Mouse (Mus musculus) NIH3T3 (cell line): Measurements from ENCODE around the gene Ank2.

Experiments used
- DNase-seq: peaks from one replicate; pipeline ENCODE4 v3.0.0-alpha.2; 2012; ENCODE audit warnings: low read depth

The Ank2 gene

GRCm38 (mm10) chr3:126977399-126977798 lies 521.8 kb downstream of the Ank2 start:
- DNase-seq: no peak

GRCm38 (mm10) chr3:126976793-126977192 lies 522.4 kb downstream of the Ank2 start:
- no peak for DNase-seq

DNA sequence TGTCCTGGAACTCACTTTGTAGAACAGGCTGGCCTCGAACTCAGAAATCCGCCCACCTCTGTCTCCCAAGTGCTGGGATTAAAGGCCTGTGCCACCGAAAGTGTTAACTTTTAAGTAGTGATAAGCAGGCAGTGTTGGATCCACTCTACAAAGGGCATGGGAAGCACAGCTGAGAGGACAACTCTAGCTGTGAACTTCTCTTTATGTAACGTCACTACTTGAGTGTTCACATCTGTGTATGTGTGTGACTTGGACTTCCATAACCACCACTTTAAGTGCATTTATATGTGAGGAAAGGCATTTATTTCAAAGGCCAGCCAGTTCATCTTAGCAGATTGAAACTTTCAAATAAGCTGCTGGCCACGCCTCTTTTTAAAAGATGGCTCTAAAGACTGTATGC lies 523.7 kb downstream of the Ank2 start:
- no peak for DNase-seq

DNA sequence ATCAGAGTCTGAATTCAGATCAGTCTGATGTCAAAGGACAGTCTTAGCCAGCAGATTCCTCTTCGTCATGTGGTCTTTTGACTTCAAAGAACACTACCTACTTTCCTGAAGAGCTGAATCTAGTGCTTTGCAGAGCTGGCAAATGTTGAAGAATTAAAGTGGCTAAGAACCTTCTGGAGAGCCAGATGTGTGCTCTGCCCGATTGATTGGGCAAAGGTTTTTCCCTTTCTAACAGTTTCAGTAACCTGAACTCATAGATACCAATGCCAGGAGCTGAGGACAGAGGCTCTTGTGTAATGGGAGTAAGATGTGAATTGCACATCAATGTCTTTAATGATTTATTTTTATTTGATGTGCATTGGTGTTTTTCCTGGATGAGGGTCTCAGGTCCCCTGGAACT lies 525.6 kb downstream of the Ank2 start:
- DNase-seq: no peak

GRCm38 (mm10) chr3:126971531-126971930 lies 527.6 kb downstream of the Ank2 start:
- no peak for DNase-seq

DNA sequence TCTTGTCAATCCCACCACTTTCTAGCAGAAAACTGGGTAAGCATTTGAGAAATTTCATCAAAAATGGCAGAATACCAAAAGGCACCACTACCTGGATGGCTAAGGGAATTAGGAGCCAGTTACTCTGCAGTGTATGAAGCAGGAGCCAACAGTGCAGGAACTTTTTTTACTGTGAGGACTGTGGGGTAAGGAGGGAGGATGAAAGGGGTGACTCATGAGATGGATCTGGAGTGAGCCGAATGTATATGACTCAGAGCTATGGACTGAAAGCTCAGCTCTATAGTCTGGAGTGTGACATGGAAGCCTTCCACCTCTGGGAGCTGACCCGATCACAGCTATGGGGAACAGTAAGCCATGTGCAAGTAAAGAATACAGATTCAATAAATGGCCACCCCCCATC lies 530.4 kb downstream of the Ank2 start:
- peak; percentile 79 for DNase-seq

GRCm38 (mm10) chr3:126965767-126966166 lies 533.4 kb downstream of the Ank2 start:
- DNase-seq: no peak

- no peak for DNase-seq
These were observed 536.8 kb downstream of the Ank2 start for GRCm38 (mm10) chr3:126962326-126962725.

DNA sequence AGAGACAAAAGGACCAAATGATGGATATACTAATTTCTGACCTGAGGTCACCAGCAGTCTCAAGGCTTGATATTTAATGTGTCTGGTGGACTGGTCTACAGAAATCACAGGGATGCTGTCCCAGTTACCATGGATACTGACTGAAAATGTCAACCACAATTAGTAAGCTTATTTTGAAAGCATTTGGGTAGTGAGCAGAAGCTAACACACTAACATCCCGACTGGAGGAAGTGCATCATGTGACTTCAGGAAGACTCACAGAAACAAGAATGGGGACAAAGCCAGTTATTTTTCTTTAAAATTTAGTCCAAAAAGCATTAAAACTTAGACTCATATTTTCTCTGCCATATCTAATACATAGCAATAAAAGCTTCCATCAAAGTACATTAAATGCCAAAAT lies 546.5 kb downstream of the Ank2 start:
- DNase-seq: no peak

- no peak for DNase-seq
These were observed 552.6 kb downstream of the Ank2 start for GRCm38 (mm10) chr3:126946591-126946990.

- DNase-seq: peak; percentile 13
These were observed 554.3 kb downstream of the Ank2 start for GRCm38 (mm10) chr3:126944838-126945237.

- no peak for DNase-seq
These were observed 555.1 kb downstream of the Ank2 start for GRCm38 (mm10) chr3:126944081-126944480.

- no peak for DNase-seq
These were observed 558.7 kb downstream of the Ank2 start for GRCm38 (mm10) chr3:126940452-126940851.

DNA sequence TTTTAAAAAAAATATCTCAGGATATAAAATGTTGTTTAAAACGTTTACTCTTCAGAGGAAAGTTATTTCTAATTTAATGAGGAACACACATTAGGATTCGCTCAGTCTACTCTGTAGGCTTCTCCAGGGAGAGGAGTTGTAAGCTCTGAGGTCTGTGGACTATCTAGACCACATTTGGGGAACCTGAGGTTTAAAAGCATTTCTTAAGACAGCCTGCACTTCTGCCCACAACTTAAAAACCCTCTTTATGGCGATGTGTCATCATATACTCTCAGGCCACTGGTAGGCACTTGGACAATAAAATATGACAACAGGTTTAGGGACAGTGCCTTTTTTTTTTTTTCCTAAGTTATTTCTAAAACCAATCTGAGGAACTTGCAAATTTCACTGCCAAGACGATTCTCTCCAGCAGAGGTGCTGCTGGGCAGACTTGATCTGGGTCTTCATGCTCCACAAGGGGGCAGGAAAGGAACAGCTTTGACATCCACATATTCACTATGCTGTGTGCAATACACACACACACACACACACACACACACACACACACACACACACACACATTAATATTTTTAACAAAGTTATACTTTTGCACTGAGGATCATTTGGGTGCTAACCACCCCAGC lies 567.2 kb downstream of the Ank2 start:
- DNase-seq: peak; percentile 74

DNA sequence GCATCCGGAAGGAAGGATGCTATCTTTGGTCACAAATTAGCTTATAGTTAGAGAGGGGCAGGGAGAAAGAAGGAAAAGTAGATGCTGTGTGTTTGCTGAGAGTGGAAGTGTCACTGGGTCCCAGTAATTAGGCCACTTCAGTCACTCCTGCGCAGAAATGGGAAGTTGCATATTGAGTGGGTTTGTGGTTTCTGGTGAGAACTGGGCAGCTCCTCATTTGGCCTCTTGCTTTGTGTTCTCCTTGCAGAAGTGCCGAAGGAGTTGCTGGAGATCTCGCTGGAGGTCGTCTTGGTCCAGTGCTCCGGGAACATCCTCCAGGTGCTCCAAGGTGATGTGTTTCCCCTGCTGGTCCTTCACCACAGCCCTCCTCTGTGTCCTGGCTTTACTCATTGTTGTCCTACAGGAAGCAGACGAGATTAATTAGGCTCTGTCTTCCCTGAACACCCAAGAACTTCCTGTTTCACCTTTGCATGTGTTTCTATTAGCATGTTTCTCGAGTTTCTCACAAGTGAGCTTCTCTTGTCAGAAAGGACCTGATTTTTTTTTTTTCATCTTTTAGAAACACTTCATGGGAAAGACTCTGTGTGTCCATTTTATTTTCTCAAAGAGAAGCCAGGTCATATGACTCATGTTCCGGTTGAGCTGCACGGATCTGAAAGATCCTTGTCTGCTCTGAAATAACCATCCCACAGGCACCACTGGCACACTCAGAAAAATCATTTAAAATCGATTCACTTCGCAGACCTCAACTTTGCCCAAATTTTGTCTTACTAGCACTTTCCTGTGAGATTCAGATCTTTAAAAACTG lies 575.4 kb downstream of the Ank2 start:
- peak; percentile 39 for DNase-seq

- peak; percentile 47 for DNase-seq
These were observed 577.2 kb downstream of the Ank2 start for GRCm38 (mm10) chr3:126921941-126922340.

DNA sequence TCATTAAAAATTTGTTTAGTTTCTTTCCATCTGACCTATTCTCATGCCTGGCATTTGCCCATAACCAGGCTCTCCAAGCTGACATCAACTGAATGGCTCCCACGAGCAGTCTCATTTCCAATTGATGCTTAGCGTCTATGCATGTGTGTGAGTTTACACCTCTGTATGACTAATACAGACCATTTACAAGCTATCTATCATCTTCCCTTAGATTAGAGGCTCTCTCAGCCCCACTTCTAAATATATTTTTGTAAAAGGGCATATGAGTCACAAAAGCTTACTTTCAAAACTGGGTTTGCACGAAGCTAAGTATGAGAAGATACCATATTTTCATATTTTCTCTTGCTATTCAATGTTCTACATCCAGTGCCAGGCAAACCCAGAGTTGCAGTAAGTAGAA lies 578.9 kb downstream of the Ank2 start:
- peak; percentile 34 for DNase-seq

DNA sequence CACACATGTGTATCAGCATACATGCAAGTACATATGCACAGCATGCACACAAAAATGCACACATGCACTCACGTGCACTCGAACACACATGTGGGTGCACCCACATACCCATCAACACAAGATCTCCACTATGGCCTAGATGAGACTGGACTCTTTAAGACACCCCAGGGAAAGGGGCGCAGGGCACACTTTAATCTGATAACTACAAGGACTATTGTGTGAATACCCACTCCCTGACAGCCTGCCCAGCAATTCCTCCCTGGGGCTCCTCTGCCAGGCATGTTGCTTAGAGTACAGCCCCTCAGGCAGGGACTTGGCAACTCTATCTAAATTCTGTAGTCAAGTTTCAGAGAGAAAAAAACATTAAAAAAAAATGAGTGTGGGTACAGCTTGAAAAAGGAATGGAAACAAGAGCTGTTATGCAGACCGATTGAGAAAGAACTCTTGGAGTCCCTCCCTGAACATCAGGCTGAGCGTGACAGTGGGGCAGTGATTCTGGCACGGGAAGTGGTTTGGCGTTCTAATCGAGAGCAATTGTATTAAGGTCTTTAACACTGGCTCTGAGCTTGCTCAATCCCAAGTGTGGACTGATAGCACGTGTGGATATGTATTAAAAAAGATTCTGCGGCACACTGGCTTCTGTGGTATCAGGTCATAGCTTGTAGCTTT lies 580.2 kb downstream of the Ank2 start:
- peak; percentile 66 for DNase-seq

DNA sequence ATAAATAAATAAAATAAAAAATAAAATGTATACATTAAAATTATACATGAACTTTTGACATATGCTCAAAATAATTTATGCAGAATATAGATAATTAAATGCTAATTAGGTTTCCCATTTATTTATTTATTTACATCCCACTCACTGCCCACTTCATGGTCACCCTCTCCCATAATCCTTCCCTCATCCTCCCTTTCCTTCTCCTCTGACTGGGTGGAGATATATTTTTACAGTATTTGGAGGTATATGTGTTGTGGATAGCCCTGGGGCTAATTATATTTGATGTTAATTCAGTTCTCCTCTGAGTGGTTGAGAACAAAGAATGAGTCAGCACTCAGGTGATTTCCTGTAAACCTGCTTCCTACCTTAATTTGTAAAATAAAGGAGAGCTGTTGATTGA lies 582.8 kb downstream of the Ank2 start:
- no peak for DNase-seq

DNA sequence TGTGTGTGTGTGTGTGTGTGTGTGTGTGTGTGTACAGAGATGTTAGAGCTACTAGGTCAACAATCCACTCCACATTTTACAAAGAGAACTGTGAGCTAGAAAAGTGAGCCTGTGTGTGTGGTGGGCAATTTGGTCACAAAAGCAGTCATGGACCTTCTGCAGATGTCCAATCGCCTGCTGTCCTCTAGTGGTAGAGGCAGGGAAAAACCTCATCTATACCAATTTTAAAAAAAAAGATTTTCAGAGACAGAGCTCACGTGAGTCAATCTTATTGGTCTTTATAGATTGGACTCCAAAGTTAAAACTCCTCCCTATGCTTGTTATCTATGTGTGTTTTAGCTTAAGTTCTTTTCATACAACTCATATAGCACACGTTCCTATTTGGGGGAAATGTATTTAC lies 595.6 kb downstream of the Ank2 start:
- DNase-seq: peak; percentile 87

DNA sequence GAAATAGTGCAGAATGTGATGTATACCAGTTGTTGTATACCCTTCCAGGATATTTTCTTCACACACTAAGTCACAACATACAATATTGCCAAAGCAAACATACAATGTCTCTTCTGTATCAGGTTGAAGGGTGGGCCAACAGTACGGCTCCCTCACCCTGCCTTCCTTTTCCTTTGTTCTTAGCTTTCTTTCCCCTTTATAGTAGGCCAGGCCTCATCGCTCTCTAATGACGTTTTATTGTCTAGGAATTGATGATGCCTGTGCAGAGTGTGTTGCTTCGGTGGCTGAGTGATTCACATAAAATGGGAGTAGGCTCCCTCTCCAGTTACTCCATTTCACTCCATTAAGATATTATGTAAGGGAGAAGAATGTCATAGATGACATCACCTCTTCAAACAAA lies 612.5 kb downstream of the Ank2 start:
- DNase-seq: no peak

- no peak for DNase-seq
These were observed 613.1 kb downstream of the Ank2 start for GRCm38 (mm10) chr3:126886090-126886489.

- DNase-seq: no peak
These were observed 620.9 kb downstream of the Ank2 start for GRCm38 (mm10) chr3:126878233-126878632.
